Mouse (Mus musculus): ENCODE results near the gene Tcte1. TPM values are rescaled to one million over a fixed set of nuclear protein-coding genes. Genes with fewer than 3 reads are reported as not detected.

Tcte1 gene
- polyA plus RNA-seq (2012; rRNA removed), result not detected in 2 replicates

DNA sequence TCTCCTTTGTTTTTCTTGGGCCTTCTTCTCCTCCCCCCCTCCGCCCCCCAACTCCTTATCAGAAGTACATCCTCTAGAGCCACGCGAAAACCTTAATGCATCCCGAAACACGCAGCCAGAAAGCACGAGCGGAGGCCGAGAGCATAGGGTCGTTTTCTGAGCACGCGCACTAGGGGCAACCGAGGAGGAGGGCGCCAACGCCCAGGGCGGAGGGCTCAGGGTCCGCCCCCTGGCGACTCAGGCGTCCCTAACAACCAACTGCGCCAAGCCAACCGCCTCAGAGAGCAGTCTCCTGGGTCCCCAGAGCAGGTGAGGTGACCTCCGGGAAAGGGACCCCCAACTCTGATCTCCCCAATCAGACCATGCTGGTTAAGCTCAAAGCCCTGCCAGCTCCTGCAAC is at the start of gene Tcte1:
Gene Tcte1 (plus strand): TSS at position 172 of the 400 bp plus-strand sequence.

DNA sequence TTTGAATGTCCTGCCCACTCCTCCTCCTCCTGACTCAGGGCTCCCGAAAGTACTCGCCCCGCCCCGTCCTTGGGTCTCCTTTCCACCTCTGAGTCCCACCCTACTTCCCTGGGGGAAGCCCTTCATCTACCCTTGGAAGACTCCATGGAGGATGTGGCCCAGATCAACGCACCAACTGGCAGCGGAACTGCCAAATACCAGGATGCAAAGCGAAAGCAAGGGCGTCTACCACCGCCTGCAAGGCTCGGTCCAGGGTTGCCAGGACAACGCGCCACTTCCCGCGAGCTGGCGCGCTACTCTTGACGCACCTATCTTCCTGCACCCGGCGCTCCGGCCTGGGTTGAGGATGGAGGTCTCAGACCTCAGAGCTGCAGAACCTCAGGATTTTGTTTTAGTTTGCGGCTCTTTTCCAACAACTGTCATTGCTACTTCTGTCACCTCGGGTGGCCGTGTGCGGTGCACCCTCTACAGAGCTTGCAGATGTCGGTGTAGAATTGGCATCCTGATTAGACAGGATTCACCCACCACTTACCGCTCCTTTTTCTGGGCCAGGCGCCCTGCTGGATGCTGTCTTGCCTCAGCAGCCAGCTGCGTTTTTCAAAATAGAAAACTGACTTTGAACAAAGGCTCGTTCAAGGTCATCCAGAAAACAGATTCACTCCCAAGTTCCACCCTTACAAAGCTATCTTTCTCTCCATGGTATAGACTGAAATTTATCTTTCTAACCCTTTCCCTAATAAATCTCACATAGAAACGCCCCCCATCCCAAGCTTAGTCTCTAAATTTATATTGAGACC is 48.4 kb upstream of the Tcte1 start, which contains the start of gene Spats1:
Gene Spats1 (minus strand): TSS at position 747 of the 797 bp plus-strand sequence.

DNA sequence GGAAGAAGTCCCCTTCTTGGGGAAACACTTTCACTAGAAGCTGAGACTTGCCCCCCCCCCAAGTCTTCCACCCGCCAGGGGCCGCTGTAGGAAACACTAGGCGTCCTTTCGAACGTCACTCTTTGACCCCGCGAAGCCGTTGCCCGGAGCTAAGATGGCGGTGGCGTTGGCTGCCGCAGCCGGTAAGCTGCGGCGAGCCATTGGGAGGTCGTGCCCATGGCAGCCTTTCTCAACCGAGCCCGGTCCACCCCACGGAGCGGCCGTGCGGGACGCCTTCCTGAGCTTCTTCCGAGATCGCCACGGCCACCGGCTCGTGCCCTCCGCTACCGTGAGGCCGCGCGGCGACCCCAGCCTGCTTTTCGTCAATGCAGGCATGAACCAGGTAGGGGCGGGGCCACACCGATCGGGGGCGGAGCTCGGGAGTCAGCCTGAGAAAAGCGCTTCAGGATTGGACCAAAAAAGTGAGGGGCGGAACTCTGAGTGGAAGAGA is 16.5 kb upstream of the Tcte1 start, which contains the start of gene Aars2:
Gene Aars2 (plus strand): TSS at position 142 of the 490 bp plus-strand sequence.

DNA sequence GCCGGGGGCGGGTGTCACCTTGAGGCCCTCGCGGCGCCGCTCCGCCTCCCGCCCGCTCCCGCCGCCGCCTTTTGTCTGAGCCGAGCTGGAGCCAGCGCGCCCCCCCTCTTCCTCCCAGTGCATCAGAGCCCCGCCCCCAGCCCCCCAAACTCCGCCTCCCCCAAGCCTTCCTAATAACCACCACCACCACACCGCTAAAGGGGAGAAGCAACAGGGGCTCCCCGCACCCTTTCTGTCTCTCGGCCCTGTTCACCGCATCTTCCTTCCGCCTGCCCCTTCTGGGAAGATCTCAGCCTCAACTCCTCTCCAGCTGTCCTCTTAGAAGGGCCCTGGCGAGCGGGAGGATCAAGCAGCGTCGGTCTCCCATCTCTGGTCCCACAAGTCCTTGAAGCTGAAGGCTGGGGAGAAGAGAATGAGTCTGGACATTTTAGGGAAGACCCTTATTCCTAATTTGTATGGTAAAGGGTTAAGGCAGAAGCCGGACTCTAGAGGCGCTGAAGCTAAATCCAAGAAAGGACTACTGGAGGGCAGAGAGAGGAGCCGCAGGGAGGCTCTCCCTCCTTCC is 26.5 kb downstream of the Tcte1 start, which contains the start of gene Tmem151b:
Gene Tmem151b (minus strand): TSS at position 61 of the 565 bp plus-strand sequence.

DNA sequence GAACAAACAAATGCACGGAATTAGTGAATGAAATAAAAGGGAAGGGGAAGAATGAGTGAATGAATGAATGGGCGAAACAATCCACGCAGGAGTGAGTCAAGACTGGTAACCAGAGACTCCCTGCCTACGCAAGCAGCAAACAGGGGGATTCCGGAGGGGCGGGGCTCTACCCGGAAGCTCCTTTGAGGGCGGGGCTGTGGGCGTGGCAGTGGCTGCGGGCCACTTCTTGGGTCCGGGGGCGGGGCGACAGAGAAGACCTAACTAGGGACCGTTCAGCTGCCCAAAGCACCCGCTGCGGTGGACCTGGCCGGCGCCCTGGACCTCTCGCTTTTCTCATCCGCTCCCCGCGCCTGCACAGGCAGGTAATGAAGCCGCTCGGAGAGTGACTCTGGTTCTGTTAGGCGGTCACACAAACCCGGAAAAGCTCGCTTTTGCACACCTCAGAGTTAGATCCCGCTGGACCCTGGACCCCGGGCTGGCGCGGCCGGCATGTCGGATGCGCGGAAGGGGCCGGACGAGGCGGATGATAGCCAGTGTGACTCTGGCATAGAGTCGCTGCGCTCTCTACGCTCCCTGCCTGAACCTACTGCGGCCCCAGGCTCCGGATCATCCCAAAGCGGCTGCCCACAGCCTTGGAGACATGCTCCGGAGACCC is 32.3 kb downstream of the Tcte1 start, which contains the start of gene Nfkbie:
Gene Nfkbie (plus strand): TSS at position 252 of the 655 bp plus-strand sequence.

DNA sequence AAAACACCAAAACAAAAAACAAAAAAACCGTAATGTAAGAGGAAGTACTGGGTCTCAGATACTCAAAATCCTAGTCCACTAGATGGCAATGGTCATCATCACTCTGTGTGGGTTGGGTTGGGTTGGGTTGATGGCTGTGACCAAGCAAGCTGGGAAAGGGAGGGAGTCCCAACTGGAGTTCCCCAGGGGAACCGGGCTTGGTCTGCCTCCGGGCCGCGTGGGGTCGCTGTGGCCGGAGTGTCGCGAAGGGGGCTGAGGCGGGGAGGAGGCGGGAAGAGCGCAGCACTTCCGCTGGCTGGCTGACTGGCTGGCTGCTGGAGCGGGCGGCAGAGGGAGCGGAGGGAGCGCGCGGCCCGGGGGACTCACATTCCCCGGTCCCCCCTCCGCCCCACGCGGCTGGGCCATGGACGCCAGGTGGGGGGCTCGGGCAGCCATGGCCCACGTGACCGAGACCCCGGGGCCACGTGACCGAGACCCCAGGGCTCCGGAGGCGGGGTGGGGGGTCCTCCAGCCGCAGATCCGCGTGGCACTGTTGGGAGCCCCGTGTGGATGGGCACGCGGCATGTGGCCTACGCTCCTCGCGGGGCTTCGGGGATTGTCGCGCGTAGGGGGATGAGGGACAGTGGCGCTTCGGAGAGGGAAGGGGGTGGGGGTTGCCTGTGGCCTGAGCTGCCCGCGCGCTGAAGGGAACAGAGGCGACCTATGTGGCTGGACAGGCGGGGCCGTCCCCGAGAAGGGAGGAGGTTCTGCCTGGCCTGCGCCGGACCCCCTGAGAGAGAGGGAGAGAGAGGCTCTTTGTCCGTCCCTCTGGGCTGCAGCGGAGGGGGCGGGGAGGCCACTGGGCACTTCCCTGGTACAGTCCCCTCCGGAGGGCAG is 40.7 kb downstream of the Tcte1 start, which contains the start of gene Slc35b2:
Gene Slc35b2 (plus strand): TSS at position 220 of the 876 bp plus-strand sequence.

DNA sequence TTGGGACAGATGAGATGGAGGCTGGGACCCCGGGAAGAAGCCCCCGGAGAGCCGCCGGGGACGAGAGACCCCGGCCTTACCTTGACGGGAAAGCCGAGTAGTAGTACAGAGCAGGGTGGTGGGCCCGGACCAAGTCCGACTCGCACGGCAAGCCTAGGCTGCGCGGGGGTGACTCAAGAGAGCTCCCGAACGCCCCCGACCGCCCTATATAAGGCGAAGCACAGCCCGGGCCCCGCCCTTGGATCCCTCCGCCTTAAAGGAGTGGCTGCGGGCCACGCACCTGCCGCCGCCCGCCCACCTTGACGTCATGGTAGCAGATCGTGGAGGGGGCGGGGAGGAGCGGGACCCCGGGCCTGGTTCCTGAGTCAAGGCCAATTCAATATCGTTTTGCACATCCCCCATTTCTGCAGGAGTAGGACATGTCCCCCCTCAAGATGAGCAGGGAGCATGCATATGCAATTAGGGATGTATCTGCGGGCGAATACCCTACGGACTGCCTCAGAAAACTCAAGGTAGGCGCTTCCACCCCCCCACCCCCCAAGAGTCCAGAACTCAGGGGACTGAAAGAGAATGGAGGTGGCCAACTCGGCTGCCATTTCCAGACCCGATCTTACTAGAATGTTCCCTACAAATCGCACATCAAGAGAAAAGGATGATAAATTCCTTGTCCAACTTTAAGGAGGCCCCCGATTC is 50.0 kb downstream of the Tcte1 start, which contains the start of gene Hsp90ab1:
Gene Hsp90ab1 (minus strand): TSS at position 185 of the 693 bp plus-strand sequence.

Other genes starting within 250 kb of the Tcte1 start
- 9.8 and 10.2 TPM in 2 replicates for gene Cdc5l, start 89.7 kb upstream of the Tcte1 start, polyA plus RNA-seq (2012; rRNA removed)
- 0.02 and 0.05 TPM in 2 replicates for gene Spats1, start 48.0 kb upstream of the Tcte1 start, polyA plus RNA-seq (2012; rRNA removed)
- 4.3 and 4.8 TPM in 2 replicates for gene Aars2, start 16.6 kb upstream of the Tcte1 start, polyA plus RNA-seq (2012; rRNA removed)
- gene Tmem151b, start 26.2 kb downstream of the Tcte1 start, polyA plus RNA-seq (2012; rRNA removed), result 0.05 and 0.06 TPM in 2 replicates
- 1.3 and 1.5 TPM in 2 replicates for gene Nfkbie, start 32.3 kb downstream of the Tcte1 start, polyA plus RNA-seq (2012; rRNA removed)
- 31.5 and 37.2 TPM in 2 replicates for gene Slc35b2, start 40.4 kb downstream of the Tcte1 start, polyA plus RNA-seq (2012; rRNA removed)
- gene Hsp90ab1, start 49.8 kb downstream of the Tcte1 start, polyA plus RNA-seq (2012; rRNA removed), result 295 and 345 TPM in 2 replicates
- gene Slc29a1, start 76.2 kb downstream of the Tcte1 start, polyA plus RNA-seq (2012; rRNA removed), result 83.5 and 91.9 TPM in 2 replicates
- not detected in 2 replicates for gene Mymx, start 78.7 kb downstream of the Tcte1 start, polyA plus RNA-seq (2012; rRNA removed)
- gene Capn11, start 135.9 kb downstream of the Tcte1 start, polyA plus RNA-seq (2012; rRNA removed), result 0.03 TPM in 1 of 2 replicates, not detected in the other
- gene Mrpl14, start 162.9 kb downstream of the Tcte1 start, polyA plus RNA-seq (2012; rRNA removed), result 53.5 and 59.7 TPM in 2 replicates
- 13.3 and 15.1 TPM in 2 replicates for gene Tmem63b, start 163.5 kb downstream of the Tcte1 start, polyA plus RNA-seq (2012; rRNA removed)
- gene 1600014C23Rik, start 210.4 kb downstream of the Tcte1 start, polyA plus RNA-seq (2012; rRNA removed), result 0.09 TPM in 1 of 2 replicates, not detected in the other

Measured in liver, embryonic 18 days (tissue).